Mouse (Mus musculus): ENCODE results near the gene Ptpn14. TPM values are rescaled to one million over a fixed set of nuclear protein-coding genes. Genes with fewer than 3 reads are reported as not detected.

The Ptpn14 gene
- polyA plus RNA-seq, 1 experiment = 7.1 TPM

- H3K27me3 ChIP-seq (ENCODE audit: control insufficient read depth, insufficient read depth, low read length) = no peaks in the 10 kb centered on the region
- DNase-seq (ENCODE audit: low read depth in 1 of 2, low spot score in 2 of 2) = no peak
- TF ChIP-seq POLR2A (IDR thresholded peaks at IDR 0.05; ENCODE audit: low read depth, low read length) (no peak), CTCF (IDR thresholded peaks at IDR 0.05; ENCODE audit: extremely low read depth, insufficient read depth, insufficient read length, insufficient replicate concordance) (no peak)
- peaks cover 3% of the 10 kb centered on the region for H3K4me1 ChIP-seq (ENCODE audit: control insufficient read depth, insufficient read depth, insufficient read length)
- H3K4me3 ChIP-seq (ENCODE audit: extremely low read depth, insufficient read depth, insufficient read length) = peak overlapping the region; percentile 73; the same call in 1 of the 2 replicates
- 38% methylated on average over 9 of the region's 9 CpGs for WGBS
- H3K36me3 ChIP-seq (ENCODE audit: control insufficient read depth, insufficient read depth, low read length) = no peaks in the 10 kb centered on the region
- H3K27ac ChIP-seq (ENCODE audit: insufficient read depth, low read length) = no peak overlapping the region
Observed at GRCm38 (mm10) chr1:189922721-189923120, 194.7 kb downstream of the Ptpn14 start.

- DNase-seq (ENCODE audit: low read depth in 1 of 2, low spot score in 2 of 2) = no peak
- Histone ChIP-seq H3K36me3 (ENCODE audit: control insufficient read depth, insufficient read depth, low read length) (no peaks in the 10 kb centered on the region), H3K27me3 (ENCODE audit: control insufficient read depth, insufficient read depth, low read length) (no peaks in the 10 kb centered on the region), H3K27ac (ENCODE audit: insufficient read depth, low read length) (no peak overlapping the region), H3K4me3 (ENCODE audit: extremely low read depth, insufficient read depth, insufficient read length) (no peak overlapping the region), H3K4me1 (ENCODE audit: control insufficient read depth, insufficient read depth, insufficient read length) (peaks cover 3% of the 10 kb centered on the region)
- 94% methylated on average over 4 of the region's 4 CpGs for WGBS
- TF ChIP-seq POLR2A (IDR thresholded peaks at IDR 0.05; ENCODE audit: low read depth, low read length) (no peak), CTCF (IDR thresholded peaks at IDR 0.05; ENCODE audit: extremely low read depth, insufficient read depth, insufficient read length, insufficient replicate concordance) (no peak)
Observed at GRCm38 (mm10) chr1:189923157-189923556, 195.1 kb downstream of the Ptpn14 start.

DNA sequence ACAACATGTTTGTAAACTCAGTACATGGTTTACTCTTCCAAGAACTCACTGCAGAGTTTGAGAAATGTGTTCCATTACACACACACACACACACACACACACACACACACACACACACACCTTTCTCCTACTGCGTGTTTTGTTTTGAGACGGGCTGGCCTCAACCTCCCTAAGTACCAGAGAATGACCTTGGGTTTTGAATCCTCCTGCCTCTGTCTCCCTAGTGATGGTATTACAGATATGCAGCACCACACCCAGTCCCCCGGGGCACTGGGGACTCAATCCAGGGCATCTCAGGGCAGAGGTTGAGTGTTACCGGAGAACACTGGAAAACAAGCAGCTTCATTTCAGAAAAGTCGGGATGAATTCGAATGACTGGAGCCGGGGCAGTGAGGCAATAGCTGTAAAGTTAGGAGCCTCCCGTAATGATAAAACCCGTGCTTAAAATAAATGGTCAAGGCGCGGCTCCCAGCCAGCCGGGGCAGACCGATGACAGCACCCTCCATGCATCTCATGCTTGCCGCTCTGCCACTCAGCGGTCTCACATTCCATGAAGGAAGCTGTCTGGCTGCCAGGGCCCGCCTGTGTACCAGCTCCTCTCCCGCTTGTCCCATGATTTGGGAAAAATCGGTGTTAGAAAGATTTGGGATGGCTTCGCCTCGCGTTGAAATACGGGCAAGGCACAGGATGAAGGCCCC lies 196.0 kb downstream of the Ptpn14 start:
- Histone ChIP-seq H3K4me1 (ENCODE audit: control insufficient read depth, insufficient read depth, insufficient read length) (peaks cover 3% of the 10 kb centered on the region), H3K27me3 (ENCODE audit: control insufficient read depth, insufficient read depth, low read length) (no peaks in the 10 kb centered on the region), H3K4me3 (ENCODE audit: extremely low read depth, insufficient read depth, insufficient read length) (no peak overlapping the region), H3K36me3 (ENCODE audit: control insufficient read depth, insufficient read depth, low read length) (no peaks in the 10 kb centered on the region), H3K27ac (ENCODE audit: insufficient read depth, low read length) (no peak overlapping the region)
- 93% methylated on average over 22 of the region's 22 CpGs for WGBS
- no peak for TF ChIP-seq POLR2A (IDR thresholded peaks at IDR 0.05; ENCODE audit: low read depth, low read length)
- no peak for TF ChIP-seq CTCF (IDR thresholded peaks at IDR 0.05; ENCODE audit: extremely low read depth, insufficient read depth, insufficient read length, insufficient replicate concordance)
- DNase-seq (ENCODE audit: low read depth in 1 of 2, low spot score in 2 of 2) = no peak

GRCm38 (mm10) chr1:189926279-189926678 lies 198.2 kb downstream of the Ptpn14 start:
- peaks cover 3% of the 10 kb centered on the region for H3K4me1 ChIP-seq (ENCODE audit: control insufficient read depth, insufficient read depth, insufficient read length)
- no peak overlapping the region for H3K27ac ChIP-seq (ENCODE audit: insufficient read depth, low read length)
- TF ChIP-seq CTCF (IDR thresholded peaks at IDR 0.05; ENCODE audit: extremely low read depth, insufficient read depth, insufficient read length, insufficient replicate concordance) = no peak
- no peak for TF ChIP-seq POLR2A (IDR thresholded peaks at IDR 0.05; ENCODE audit: low read depth, low read length)
- WGBS = 91% methylated on average over 8 of the region's 8 CpGs
- H3K4me3 ChIP-seq (ENCODE audit: extremely low read depth, insufficient read depth, insufficient read length) = no peak overlapping the region
- H3K36me3 ChIP-seq (ENCODE audit: control insufficient read depth, insufficient read depth, low read length) = no peaks in the 10 kb centered on the region
- no peaks in the 10 kb centered on the region for H3K27me3 ChIP-seq (ENCODE audit: control insufficient read depth, insufficient read depth, low read length)
- no peak for DNase-seq (ENCODE audit: low read depth in 1 of 2, low spot score in 2 of 2)

Other genes starting within 250 kb of the Ptpn14 start
- 0.58 and 1.7 TPM in 2 replicates for gene Cenpf, start 40.2 kb upstream of the Ptpn14 start, polyA plus RNA-seq (2012; rRNA removed)
- 13.0 and 14.6 TPM in 2 replicates for gene Smyd2, start 194.1 kb downstream of the Ptpn14 start, polyA plus RNA-seq (2012; rRNA removed)

All from spleen, adult 2 months (tissue).